Mouse (Mus musculus) intestine, embryonic 15.5 days (tissue): ENCODE measurements around the gene B230217C12Rik. TPM values are rescaled to one million over a fixed set of nuclear protein-coding genes. Genes with fewer than 3 reads are reported as not detected.
A peak's percentile ranks its signal among the peaks of the same experiment; 100 is the strongest.

Experiments
- ATAC-seq: fragments of 200-750 bp; cut with Nextera tagmentation; 2 replicates; pipeline ENCODE4 v1.8.0; 2017; ENCODE audit warnings: moderate TSS enrichment, moderate library complexity
- H3K27ac ChIP-seq: fragments of 300-500 bp; sonication (generic); 2 replicates; pipeline ENCODE4 v1.5.1; 2015; ENCODE audit warnings: mild to moderate bottlenecking, inconsistent platforms
- H3K27me3 ChIP-seq: fragments of 300-500 bp; sonication (generic); replicated peaks from 2 replicates; pipeline ENCODE4 v1.6.1; 2015; ENCODE audit warnings: inconsistent platforms
- H3K36me3 ChIP-seq: fragments of 300-500 bp; sonication (generic); 2 replicates; pipeline ENCODE4 v1.6.1; 2015; ENCODE audit warnings: inconsistent platforms
- H3K4me1 ChIP-seq: fragments of 300-500 bp; sonication (generic); replicated peaks from 2 replicates; pipeline ENCODE4 v1.6.1; 2015; ENCODE audit warnings: inconsistent platforms
- H3K4me2 ChIP-seq: fragments of 300-500 bp; sonication (generic); replicated peaks from 2 replicates; pipeline ENCODE4 v1.6.1; 2015; ENCODE audit warnings: mild to moderate bottlenecking, inconsistent platforms
- H3K4me3 ChIP-seq: fragments of 300-500 bp; sonication (generic); replicated peaks from 2 replicates; pipeline ENCODE4 v1.5.1; 2015; ENCODE audit warnings: inconsistent platforms
- H3K9ac ChIP-seq: fragments of 300-500 bp; sonication (generic); 2 replicates; pipeline ENCODE4 v1.6.1; 2015; ENCODE audit warnings: inconsistent platforms
- H3K9me3 ChIP-seq: fragments of 300-500 bp; sonication (generic); 2 replicates; pipeline ENCODE4 v1.6.1; 2016; ENCODE audit warnings: inconsistent platforms
- WGBS: fragments of 180-500 bp; shearing (Covaris S2); methylation state at CpG from one replicate; pipeline ENCODE4 v1.1.7; 2015; 5-methylcytosine and 5-hydroxymethylcytosine counted together
- polyA plus RNA-seq: library from polyadenylated mRNA; unstranded; fragments of >200 nt; fragmentation: Nextera tagmentation; extraction: Ambion mirVana; gene quantifications from 2 replicates; pipeline ENCODE4 v1.2.1, GENCODE M21; 2015

The B230217C12Rik gene
- polyA plus RNA-seq, 1 experiment from 2014 or later: 5.2 TPM

- 30% methylated on average over 6 of the region's 6 CpGs for WGBS
- Histone ChIP-seq H3K9ac (no peak overlapping the region), H3K4me3 (no peak overlapping the region), H3K27me3 (no peaks in the 10 kb centered on the region), H3K9me3 (no peaks in the 10 kb centered on the region), H3K4me1 (peaks cover 60% of the 10 kb centered on the region), H3K36me3 (peaks cover 2% of the 10 kb centered on the region; the same call in 1 of the 2 replicates), H3K27ac (peak overlapping the region; percentile 99), H3K4me2 (peak overlapping the region; percentile 83)
- ATAC-seq: no peak
Measured at GRCm38 (mm10) chr11:97802495-97802894, 38.1 kb upstream of the B230217C12Rik start.

GRCm38 (mm10) chr11:97803847-97804246 is 36.7 kb upstream of the B230217C12Rik start:
- 51% methylated on average over 5 of the region's 5 CpGs for WGBS
- Histone ChIP-seq H3K4me1 (peaks cover 67% of the 10 kb centered on the region), H3K4me2 (peak overlapping the region; percentile 3; the same call in 1 of the 2 replicates), H3K4me3 (no peak overlapping the region), H3K9me3 (no peaks in the 10 kb centered on the region), H3K27me3 (no peaks in the 10 kb centered on the region), H3K36me3 (peaks cover 6% of the 10 kb centered on the region; the same call in 1 of the 2 replicates), H3K27ac (peak overlapping the region; percentile 86; the same call in 1 of the 2 replicates), H3K9ac (no peak overlapping the region)
- no peak for ATAC-seq

GRCm38 (mm10) chr11:97804841-97805661 is 35.5 kb upstream of the B230217C12Rik start:
- Histone ChIP-seq H3K4me2 (peak overlapping the region; percentile 51), H3K36me3 (peaks cover 8% of the 10 kb centered on the region; the same call in 1 of the 2 replicates), H3K4me3 (no peak overlapping the region), H3K9ac (peak overlapping the region; percentile 5; the same call in 1 of the 2 replicates), H3K27ac (peak overlapping the region; percentile 86), H3K4me1 (peaks cover 79% of the 10 kb centered on the region), H3K9me3 (no peaks in the 10 kb centered on the region), H3K27me3 (no peaks in the 10 kb centered on the region)
- WGBS: 11% methylated on average over 9 of the region's 9 CpGs
- no peak for ATAC-seq

GRCm38 (mm10) chr11:97805662-97806612 is 34.6 kb upstream of the B230217C12Rik start:
- H3K27ac ChIP-seq: peak overlapping the region; percentile 86
- peaks cover 8% of the 10 kb centered on the region; the same call in 1 of the 2 replicates for H3K36me3 ChIP-seq
- H3K4me3 ChIP-seq: no peak overlapping the region
- H3K4me2 ChIP-seq: peak overlapping the region; percentile 51
- peak overlapping the region; percentile 38 for H3K9ac ChIP-seq
- peaks cover 87% of the 10 kb centered on the region for H3K4me1 ChIP-seq
- no peaks in the 10 kb centered on the region for H3K27me3 ChIP-seq
- no peak for ATAC-seq
- 17% methylated on average over 15 of the region's 15 CpGs for whole genome bisulfite sequencing
- no peaks in the 10 kb centered on the region for H3K9me3 ChIP-seq

GRCm38 (mm10) chr11:97806613-97806964 is 34.0 kb upstream of the B230217C12Rik start:
- no peak overlapping the region for H3K9ac ChIP-seq
- H3K4me3 ChIP-seq: no peak overlapping the region
- H3K27ac ChIP-seq: peak overlapping the region; percentile 86; the same call in 1 of the 2 replicates
- no peaks in the 10 kb centered on the region for H3K27me3 ChIP-seq
- H3K4me1 ChIP-seq: peaks cover 88% of the 10 kb centered on the region
- peaks cover 8% of the 10 kb centered on the region; the same call in 1 of the 2 replicates for H3K36me3 ChIP-seq
- ATAC-seq: no peak
- WGBS: 58% methylated on average over 7 of the region's 7 CpGs
- H3K4me2 ChIP-seq: peak overlapping the region; percentile 51
- H3K9me3 ChIP-seq: no peaks in the 10 kb centered on the region

- Histone ChIP-seq H3K4me1 (peaks cover 87% of the 10 kb centered on the region), H3K4me3 (no peak overlapping the region), H3K27me3 (no peaks in the 10 kb centered on the region), H3K36me3 (peaks cover 8% of the 10 kb centered on the region; the same call in 1 of the 2 replicates), H3K27ac (peak overlapping the region; percentile 71), H3K4me2 (peak overlapping the region; percentile 10; the same call in 1 of the 2 replicates), H3K9ac (no peak overlapping the region; the same call in 1 of the 2 replicates), H3K9me3 (no peaks in the 10 kb centered on the region)
- WGBS: 16% methylated on average over 6 of the region's 6 CpGs
- ATAC-seq: no peak
Measured at GRCm38 (mm10) chr11:97807626-97808025, 33.0 kb upstream of the B230217C12Rik start.

- H3K4me2 ChIP-seq: peak overlapping the region; percentile 10; the same call in 1 of the 2 replicates
- 47% methylated on average over 2 of the region's 2 CpGs for WGBS
- no peak overlapping the region; the same call in 1 of the 2 replicates for H3K9ac ChIP-seq
- no peaks in the 10 kb centered on the region for H3K9me3 ChIP-seq
- no peak for ATAC-seq
- H3K27ac ChIP-seq: peak overlapping the region; percentile 71
- no peaks in the 10 kb centered on the region for H3K27me3 ChIP-seq
- peaks cover 91% of the 10 kb centered on the region for H3K4me1 ChIP-seq
- H3K36me3 ChIP-seq: peaks cover 8% of the 10 kb centered on the region; the same call in 1 of the 2 replicates
- H3K4me3 ChIP-seq: no peak overlapping the region
Measured at GRCm38 (mm10) chr11:97808093-97808492, 32.5 kb upstream of the B230217C12Rik start.

- H3K9ac ChIP-seq: no peak overlapping the region
- 26% methylated on average over 5 of the region's 5 CpGs for WGBS
Measured at GRCm38 (mm10) chr11:97808621-97809234, 31.9 kb upstream of the B230217C12Rik start.

GRCm38 (mm10) chr11:97809235-97810121 is 31.1 kb upstream of the B230217C12Rik start:
- no peak for ATAC-seq
- H3K4me3 ChIP-seq: no peak overlapping the region
- no peaks in the 10 kb centered on the region for H3K9me3 ChIP-seq
- peaks cover 93% of the 10 kb centered on the region for H3K4me1 ChIP-seq
- peak overlapping the region; percentile 71 for H3K27ac ChIP-seq
- no peak overlapping the region for H3K9ac ChIP-seq
- H3K4me2 ChIP-seq: peak overlapping the region; percentile 16; the same call in 1 of the 2 replicates
- H3K36me3 ChIP-seq: peaks cover 17% of the 10 kb centered on the region; the same call in 1 of the 2 replicates
- H3K27me3 ChIP-seq: no peaks in the 10 kb centered on the region
- 53% methylated on average over 7 of the region's 7 CpGs for WGBS

More at GRCm38 (mm10) chr11:97808621-97809234, 31.9 kb upstream of the B230217C12Rik start:
- Histone ChIP-seq H3K4me3 (no peak overlapping the region), H3K36me3 (peaks cover 13% of the 10 kb centered on the region; the same call in 1 of the 2 replicates), H3K27ac (peak overlapping the region; percentile 71), H3K4me1 (peaks cover 95% of the 10 kb centered on the region), H3K9me3 (no peaks in the 10 kb centered on the region), H3K4me2 (peak overlapping the region; percentile 16; the same call in 1 of the 2 replicates), H3K27me3 (no peaks in the 10 kb centered on the region)
- no peak for ATAC-seq

GRCm38 (mm10) chr11:97810356-97810755 is 30.2 kb upstream of the B230217C12Rik start:
- Histone ChIP-seq H3K4me2 (peak overlapping the region; percentile 17; the same call in 1 of the 2 replicates), H3K9me3 (no peaks in the 10 kb centered on the region), H3K27me3 (no peaks in the 10 kb centered on the region), H3K27ac (peak overlapping the region; percentile 64), H3K4me3 (no peak overlapping the region), H3K9ac (no peak overlapping the region), H3K4me1 (peaks cover 88% of the 10 kb centered on the region), H3K36me3 (peaks cover 20% of the 10 kb centered on the region)
- WGBS: 55% methylated on average over 7 of the region's 7 CpGs
- no peak for ATAC-seq
